Mouse (Mus musculus): ENCODE measurements around the gene Prl4a1. TPM values are rescaled to one million over a fixed set of nuclear protein-coding genes. Genes with fewer than 3 reads are reported as not detected.
"Not testable (repeated sequence)": the region's sequence is repeated elsewhere in the genome, so short reads cannot be mapped to it uniquely, and the experiment has no call there.

The Prl4a1 gene
- not detected for total RNA-seq (2021)
- long read RNA-seq, experiment 1: 0 reads
- long read RNA-seq, experiment 2: 0 reads

- no peak for DNase-seq (ENCODE audit: low spot score in 2 of 2)
Measured at GRCm38 (mm10) chr13:28015912-28016311, at the start of gene Prl4a1. Prl4a1 (plus strand) TSS chr13:28016212.

GRCm38 (mm10) chr13:27972931-27973330, 43.1 kb upstream of the Prl4a1 start:
- DNase-seq (ENCODE audit: low spot score in 2 of 2): no peak

- not testable (repeated sequence) for DNase-seq (ENCODE audit: low spot score in 2 of 2)
Measured at GRCm38 (mm10) chr13:27974281-27974680, 41.7 kb upstream of the Prl4a1 start.

DNA sequence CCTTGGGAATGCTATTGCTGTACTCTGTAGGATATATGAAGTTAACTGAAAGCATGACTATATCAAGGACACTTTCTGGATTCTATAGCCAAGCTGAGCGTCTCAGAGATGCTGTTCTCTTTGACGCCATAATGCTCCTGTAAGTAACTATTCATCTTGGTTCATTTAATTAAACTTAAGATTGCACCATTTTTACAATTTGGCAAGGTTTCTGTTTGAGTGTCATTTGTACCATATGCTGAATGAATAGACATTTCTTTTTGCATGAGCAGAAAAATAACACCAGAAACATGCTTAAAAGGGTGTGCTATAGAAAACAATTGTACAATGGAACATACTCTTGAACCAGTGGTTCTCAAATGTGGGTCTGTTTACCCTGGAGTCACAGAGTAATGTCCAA, 38.4 kb upstream of the Prl4a1 start:
- DNase-seq (ENCODE audit: low spot score in 2 of 2): no peak

GRCm38 (mm10) chr13:27996557-27996956, 19.5 kb upstream of the Prl4a1 start:
- DNase-seq (ENCODE audit: low spot score in 2 of 2): not testable (repeated sequence)

GRCm38 (mm10) chr13:28029330-28029729, 13.3 kb downstream of the Prl4a1 start:
- no peak for DNase-seq (ENCODE audit: low spot score in 2 of 2)

DNA sequence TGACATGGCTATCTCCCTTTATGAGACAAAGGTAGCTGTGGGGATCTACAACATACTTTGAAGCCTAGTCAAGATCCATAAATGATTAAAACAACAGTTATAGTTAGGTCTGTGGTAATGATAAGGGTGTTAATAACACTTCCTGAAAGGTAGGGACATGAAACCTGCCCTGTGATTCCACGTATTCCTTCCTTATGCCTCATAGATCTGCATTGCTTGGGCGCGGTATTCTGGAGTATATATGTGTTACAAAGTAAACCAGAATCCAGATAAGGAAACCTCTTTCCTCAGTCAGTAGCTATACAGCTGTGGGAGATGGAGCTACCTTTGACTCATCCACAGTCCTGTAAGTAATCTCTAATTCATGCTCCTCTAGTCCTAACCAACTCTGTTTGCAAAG, 53.3 kb downstream of the Prl4a1 start:
- DNase-seq (ENCODE audit: low spot score in 2 of 2): no peak

Other genes starting within 250 kb of the Prl4a1 start
- not detected for gene Prl7c1, start 235.4 kb upstream of the Prl4a1 start, total RNA-seq (2021)
- not detected for gene Prl2a1, start 214.6 kb upstream of the Prl4a1 start, total RNA-seq (2021)
- gene Prl2c1, start 166.9 kb upstream of the Prl4a1 start, total RNA-seq (2021): not detected
- not detected for gene Prl5a1, start 126.3 kb downstream of the Prl4a1 start, total RNA-seq (2021)
- 100 to 1,000 TPM in 1 of 2 experiments, 10 to 100 TPM in 1; 95.0 to 111 TPM for gene Gm11361, start 241.3 kb downstream of the Prl4a1 start, total RNA-seq (2021)

Data from adrenal gland, adult 18-20 months (tissue).